Mouse (Mus musculus): Measurements from ENCODE around the gene Nfia. TPM values are rescaled to one million over a fixed set of nuclear protein-coding genes. Genes with fewer than 3 reads are reported as not detected.

Nfia gene
- total RNA-seq, 2 experiments from 2014 or later, result 57.0 to 57.8 TPM

DNA sequence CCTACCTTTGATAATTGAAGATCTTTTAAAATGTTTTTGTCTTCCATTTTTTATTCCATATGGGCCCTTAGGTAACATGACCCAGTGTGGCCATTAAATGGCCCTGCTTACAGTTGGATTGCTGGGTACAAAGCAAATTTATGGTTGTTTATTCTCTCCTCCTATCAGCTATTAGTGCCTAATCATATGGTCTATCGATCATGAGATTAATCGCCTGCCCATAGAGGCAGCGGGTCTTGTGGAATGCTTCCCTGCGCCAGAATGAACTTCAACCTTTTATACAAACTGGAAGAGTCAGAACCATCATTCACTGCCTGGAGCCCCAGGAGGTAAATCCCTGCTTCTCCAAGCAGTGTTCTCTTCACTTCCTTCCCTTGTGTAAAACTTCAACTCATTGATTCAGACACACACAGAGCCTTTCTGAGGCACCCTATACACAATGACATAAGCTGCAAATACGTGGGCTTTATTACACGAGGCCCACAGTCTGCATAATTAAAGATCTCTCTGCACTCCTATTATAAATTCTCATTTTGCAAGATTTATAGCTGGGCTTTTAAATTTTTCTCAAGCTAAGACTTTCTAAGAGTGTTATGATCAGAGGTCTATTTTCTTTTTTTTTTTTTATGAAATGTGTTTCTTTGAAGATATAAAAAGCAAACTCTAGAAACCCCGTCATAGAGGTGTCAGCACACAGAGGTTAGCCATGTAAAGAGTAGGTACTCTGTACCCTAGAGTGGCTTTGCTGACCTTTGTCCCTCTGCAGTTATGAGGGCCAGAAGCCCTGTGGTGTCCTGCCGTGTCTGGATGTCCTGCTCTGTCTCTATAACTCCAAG lies 67.9 kb downstream of the Nfia start:
- H3K4me3 ChIP-seq, result no peak overlapping the region
- no peak for DNase-seq
- H3K27ac ChIP-seq, result peak overlapping the region; percentile 12; the same call in 1 of the 2 replicates
- no peak for TF ChIP-seq CTCF (IDR thresholded peaks at IDR 0.05)
- intact Hi-C loops (cut with DNase I), result no loop called here

DNA sequence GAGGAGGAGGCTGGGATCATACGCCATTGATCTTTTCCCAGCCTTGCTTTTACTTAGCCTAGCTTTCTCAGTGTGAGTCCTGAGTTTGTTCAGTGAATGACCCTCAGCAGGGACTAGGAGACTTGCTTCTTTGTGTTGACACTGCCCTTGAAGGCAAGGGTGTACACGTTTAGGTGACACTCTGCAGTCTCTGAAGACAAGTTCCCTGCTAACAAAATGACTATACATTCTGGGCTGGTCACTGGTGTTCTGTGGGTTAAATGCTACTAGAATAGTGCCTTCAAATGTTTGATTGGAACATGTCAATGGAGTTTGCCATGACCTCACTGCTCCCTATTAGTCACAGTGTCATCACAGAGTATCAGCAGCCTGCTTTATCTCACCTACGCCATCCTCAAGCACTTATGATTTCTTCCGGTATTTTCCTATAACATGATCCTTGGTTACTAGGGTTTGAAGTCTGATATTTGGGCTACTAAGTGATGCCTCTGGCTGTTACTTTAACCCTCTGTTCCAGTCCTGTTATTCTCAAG lies 68.6 kb downstream of the Nfia start:
- no peak for TF ChIP-seq CTCF (IDR thresholded peaks at IDR 0.05)
- intact Hi-C loops (cut with DNase I), result no loop called here
- DNase-seq, result no peak
- no peak overlapping the region for H3K27ac ChIP-seq
- no peak overlapping the region for H3K4me3 ChIP-seq

DNA sequence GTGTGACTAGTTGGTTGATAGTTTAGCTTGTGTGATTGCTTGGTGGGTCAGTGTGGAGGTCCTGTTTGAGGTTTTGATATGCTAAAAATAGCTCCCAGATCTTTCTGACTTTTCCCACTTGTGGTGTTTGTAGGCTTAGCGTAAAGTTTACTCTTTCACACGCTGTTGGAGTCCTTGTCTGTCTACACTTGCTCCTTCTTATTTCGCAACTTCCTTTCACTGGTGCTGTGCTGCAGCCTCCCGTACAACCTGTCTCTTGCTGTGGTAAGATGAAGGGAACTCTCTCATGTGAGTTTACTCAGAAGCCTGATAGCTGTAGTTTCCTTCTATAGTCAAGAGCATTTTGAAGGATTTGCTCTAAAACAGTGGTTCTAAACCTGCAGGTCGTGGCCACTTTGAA lies 69.2 kb downstream of the Nfia start:
- H3K27ac ChIP-seq, result no peak overlapping the region
- intact Hi-C loops (cut with DNase I), result no loop called here
- no peak for DNase-seq
- no peak overlapping the region for H3K4me3 ChIP-seq
- TF ChIP-seq CTCF (IDR thresholded peaks at IDR 0.05), result no peak

DNA sequence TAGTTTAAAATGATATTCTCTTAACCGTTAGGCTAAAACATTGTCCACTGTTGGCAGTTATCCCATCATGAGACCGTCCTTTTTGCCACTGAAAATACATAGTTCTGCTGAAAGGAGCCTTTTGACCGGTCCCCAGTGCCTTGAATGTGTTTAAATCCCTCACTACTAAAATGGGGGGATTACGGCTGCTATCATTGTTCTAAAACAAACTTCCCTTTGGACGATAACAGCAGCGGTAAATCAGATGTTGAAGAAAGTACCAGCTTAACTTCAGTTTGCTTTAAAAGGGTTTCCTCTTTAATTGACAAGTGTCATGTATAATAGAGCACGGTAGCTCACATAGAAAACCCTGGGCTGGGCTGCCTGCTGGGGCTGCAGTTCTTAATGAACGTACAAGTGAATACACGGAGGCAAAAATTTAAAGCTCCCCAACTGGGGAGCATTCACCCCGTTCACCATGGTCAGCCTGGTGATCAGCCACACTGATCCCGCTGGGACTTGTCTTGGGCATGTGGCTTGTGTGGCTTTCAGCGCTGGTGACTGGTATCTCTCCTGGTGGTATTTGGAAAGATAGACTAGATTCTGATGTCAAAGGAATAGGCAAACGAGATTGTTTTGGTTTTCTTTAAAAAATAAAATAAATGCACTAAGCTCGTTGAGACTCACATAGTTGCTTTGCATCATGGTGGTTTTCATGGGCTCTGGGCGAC lies 71.6 kb downstream of the Nfia start:
- H3K4me3 ChIP-seq, result no peak overlapping the region; the same call in 1 of the 2 replicates
- intact Hi-C loops (cut with DNase I), result no loop called here
- peak overlapping the region; percentile 67 for H3K27ac ChIP-seq
- TF ChIP-seq CTCF (IDR thresholded peaks at IDR 0.05), result no peak
- DNase-seq, result no peak

DNA sequence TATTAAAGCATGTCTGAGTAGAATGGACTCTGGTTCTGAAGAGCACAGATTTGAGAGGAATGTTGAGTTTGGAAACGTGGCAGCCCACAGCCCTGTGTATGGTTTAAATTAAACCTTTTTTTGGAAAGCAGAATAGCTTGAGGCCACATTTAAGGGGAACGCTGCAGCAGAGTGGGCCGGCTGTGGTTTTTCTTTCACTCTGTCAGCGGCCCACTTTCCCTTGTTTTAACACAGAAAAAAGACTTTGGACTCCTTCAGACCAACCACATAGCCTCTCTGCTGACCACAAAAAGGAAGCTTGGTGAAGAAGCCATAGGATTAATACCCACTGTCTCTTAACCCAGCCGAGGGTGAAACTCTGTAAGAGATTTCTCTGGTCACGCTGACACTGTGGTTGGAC lies 72.4 kb downstream of the Nfia start:
- intact Hi-C loops (cut with DNase I), result no loop called here
- no peak for DNase-seq
- H3K4me3 ChIP-seq, result peak overlapping the region; percentile 34
- H3K27ac ChIP-seq, result peak overlapping the region; percentile 67
- no peak for TF ChIP-seq CTCF (IDR thresholded peaks at IDR 0.05)

DNA sequence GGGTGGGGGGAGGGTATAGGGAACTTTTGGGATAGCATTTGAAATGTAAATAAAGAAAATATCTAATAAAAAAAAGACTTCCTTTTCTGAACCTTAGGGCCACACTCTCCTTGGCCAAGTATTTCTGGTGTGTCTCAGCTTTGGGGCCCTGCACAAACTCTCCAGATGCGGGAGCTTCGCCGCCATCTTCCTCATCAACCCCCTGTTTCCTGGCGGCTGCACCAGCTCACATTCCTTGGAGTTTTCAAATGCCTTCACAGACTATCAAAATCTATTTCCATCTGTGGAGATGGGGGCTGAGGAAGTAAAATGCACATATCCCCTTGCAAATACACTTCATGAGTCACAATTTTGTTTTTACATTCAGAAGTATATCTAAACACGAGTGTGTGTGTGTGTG lies 75.1 kb downstream of the Nfia start:
- no peak for TF ChIP-seq CTCF (IDR thresholded peaks at IDR 0.05)
- no peak for DNase-seq
- Histone ChIP-seq H3K4me3 (no peak overlapping the region), H3K27ac (no peak overlapping the region)
- intact Hi-C loops (cut with DNase I), result no loop called here

DNA sequence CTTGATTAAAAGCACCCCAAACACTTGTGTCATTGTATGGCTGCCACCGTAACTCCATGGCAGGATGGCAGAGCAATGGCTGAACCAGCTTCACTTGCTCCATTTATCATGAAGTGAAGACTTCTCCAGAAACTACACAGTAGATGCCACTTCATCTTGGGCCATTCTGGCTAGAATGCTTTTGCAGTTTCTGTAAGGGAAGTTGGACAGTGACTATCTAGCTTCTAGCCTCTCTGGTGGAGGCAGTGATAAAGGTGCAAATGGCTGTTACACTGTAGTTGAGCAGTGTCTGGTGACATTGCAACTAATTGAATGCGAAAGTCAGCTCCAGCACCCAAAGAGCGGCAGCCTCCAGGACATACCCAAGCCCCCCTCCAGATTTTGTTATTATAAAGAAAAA lies 78.5 kb downstream of the Nfia start:
- intact Hi-C loops (cut with DNase I), result no loop called here
- no peak overlapping the region for H3K4me3 ChIP-seq
- DNase-seq, result no peak
- 0 out of 2 replicates have a peak overlapping the region, but pooled peaks have one; percentile 31 for H3K27ac ChIP-seq
- no peak for TF ChIP-seq CTCF (IDR thresholded peaks at IDR 0.05)

DNA sequence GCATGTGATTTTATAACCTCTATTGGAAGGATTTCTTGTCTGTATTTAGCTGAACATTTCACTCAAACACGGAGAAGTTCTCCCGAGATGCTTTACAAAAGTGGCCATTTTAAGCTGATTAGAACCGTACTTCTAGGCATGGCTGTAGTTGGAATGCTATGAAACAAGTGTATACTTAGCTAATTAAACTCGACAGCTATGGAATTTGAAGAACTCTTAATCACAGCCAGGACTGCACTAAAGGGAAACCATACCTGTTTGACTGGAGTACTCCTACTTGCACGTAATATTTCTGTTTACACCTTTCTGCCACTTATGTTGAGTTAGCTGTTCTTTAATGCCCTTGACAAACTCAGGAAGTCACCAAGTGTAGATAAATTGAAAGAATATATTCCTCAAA lies 79.2 kb downstream of the Nfia start:
- no peak overlapping the region for H3K27ac ChIP-seq
- DNase-seq, result no peak
- intact Hi-C loops (cut with DNase I), result no loop called here
- no peak for TF ChIP-seq CTCF (IDR thresholded peaks at IDR 0.05)
- no peak overlapping the region for H3K4me3 ChIP-seq

DNA sequence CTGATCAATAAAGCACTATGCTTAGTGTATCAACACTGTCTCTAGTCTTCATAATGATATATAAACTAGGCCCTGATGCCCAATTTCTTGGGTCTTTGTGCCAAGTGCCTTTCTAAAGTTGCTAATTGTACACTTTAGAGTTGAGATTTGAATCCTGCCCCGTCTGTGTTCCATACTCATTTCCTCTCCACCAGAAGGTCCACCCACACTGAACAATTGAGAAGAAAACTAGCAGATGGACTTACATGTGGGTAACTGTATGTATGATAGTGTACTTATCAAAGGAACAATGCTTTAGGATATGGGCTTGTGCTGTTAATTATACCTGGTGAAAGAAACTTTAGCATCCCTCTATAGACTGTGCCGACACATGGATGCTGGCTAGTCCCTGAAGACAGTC lies 80.1 kb downstream of the Nfia start:
- no peak overlapping the region for H3K27ac ChIP-seq
- TF ChIP-seq CTCF (IDR thresholded peaks at IDR 0.05), result no peak
- no peak for DNase-seq
- no peak overlapping the region for H3K4me3 ChIP-seq
- intact Hi-C loops (cut with DNase I), result no loop called here

DNA sequence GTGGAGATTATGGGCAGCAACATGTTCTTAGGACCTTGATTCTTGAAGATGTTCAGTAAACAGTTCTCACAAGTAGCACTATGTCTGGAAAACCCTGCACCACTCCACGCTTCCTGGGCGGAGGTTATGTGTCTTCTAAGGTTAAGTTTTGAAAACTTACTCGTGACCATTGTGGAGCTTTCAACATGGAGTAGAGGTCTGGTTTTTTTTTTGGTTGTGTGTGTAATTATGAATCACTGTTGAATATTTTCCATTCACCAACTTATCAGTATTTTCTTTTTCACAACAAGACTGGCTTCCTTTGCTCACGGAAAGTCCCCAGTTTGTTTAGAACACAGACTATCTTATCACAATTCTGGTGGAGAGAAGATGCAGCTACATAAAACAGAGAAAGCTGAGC lies 82.2 kb downstream of the Nfia start:
- intact Hi-C loops (cut with DNase I), result no loop called here

DNA sequence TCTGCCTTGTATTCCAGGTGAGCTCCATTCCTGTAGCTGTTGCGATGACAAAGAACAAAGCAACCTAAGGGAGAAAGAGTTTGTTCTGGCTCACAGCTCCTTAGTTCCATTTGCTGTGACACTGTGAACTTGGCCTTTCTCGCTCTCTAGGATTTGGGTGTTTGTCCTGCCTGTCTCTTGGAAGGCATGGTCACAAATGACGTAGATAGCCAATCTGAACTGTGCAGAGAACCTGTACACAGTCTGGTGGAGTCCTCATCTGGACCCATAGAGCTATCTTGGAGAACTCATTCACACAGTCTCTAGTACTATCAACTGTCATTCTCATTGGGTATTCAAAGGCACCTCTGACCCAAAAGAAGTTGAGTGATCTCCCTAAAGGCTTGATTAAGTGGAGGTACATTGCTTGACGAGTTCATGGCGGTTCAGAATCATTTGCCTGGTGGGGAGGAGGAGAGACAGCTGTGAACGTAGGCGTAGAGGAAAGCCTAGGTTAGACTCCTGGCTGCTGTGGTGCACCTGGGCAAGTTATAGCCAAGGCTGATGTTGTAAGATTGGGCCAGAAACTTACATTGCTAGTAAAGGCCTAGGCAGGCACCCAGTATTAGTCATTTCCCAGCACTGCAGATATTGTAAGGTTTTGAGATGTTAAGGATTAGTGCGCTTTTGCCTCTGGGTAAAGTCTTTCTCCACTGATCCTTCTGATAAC lies 83.3 kb downstream of the Nfia start:
- no peak overlapping the region for H3K4me3 ChIP-seq
- no peak for TF ChIP-seq CTCF (IDR thresholded peaks at IDR 0.05)
- intact Hi-C loops (cut with DNase I), result no loop called here

More for the DNA sequence above, 82.2 kb downstream of the Nfia start:
- H3K4me3 ChIP-seq, result no peak overlapping the region
- peak overlapping the region; percentile 41; the same call in 1 of the 2 replicates for H3K27ac ChIP-seq
- TF ChIP-seq CTCF (IDR thresholded peaks at IDR 0.05), result no peak
- no peak for DNase-seq

DNA sequence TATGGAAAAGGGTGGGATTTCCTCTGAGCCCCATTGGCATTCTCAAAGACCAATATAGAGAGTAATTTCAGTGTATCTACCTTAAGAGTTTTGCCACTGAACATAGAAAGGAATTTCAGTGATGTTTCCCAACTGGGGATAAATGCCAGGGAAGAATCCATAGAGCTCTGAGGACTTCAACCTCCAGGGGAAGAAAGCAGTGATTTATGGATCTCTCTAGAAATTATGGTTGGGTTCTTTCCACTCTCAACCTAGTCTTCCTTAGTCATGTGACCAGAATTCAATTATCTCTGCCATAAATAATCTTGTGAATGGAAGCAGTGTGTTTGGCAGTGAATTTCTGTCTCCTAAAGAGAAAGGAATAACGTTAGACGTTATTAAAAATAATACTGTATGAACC lies 85.0 kb downstream of the Nfia start:
- no peak overlapping the region for H3K27ac ChIP-seq
- DNase-seq, result no peak
- TF ChIP-seq CTCF (IDR thresholded peaks at IDR 0.05), result no peak
- H3K4me3 ChIP-seq, result no peak overlapping the region
- intact Hi-C loops (cut with DNase I), result no loop called here

More for the DNA sequence above, 83.3 kb downstream of the Nfia start:
- no peak for DNase-seq
- peak overlapping the region; percentile 41 for H3K27ac ChIP-seq

DNA sequence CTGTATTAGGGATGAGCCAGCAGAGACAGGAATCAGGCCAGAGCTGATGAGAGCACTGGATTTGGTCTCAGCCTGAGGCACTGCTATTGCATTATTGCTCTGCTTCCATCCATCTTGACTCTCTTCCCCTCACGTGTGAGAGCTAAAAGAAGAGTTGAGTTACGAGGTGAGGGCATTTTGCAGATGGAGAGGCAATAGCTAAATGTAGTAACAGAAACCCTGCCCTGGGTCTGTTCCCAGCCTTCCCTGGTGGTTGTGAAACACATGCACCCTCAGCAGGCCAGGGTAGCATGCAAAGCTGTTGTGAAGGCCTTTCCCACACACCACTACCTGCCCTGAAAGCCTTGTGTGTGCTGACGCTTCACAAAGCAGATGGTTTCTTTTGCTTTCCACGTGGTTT lies 86.9 kb downstream of the Nfia start:
- Histone ChIP-seq H3K4me3 (no peak overlapping the region), H3K27ac (peak overlapping the region; percentile 85)
- TF ChIP-seq CTCF (IDR thresholded peaks at IDR 0.05), result no peak
- intact Hi-C loops (cut with DNase I), result no loop called here
- DNase-seq, result peak; percentile 88
